Mouse (Mus musculus) heart, embryonic 11.5 days (tissue): ENCODE measurements at regions not wholly inside any gene's neighbourhood (a gene's known extent, or its start where the extent isn't known, plus 50 kb on each side); places are given as distances from the start of the nearest gene placed in this dataset.

Experiments used
- ATAC-seq: fragments of 200-750 bp; cut with Nextera tagmentation; replicated peaks from 2 replicates; pipeline ENCODE4 v1.8.0; 2017; ENCODE audit warnings: moderate library complexity; ENCODE audit not compliant: insufficient number of reproducible peaks, low FRiP score, low TSS enrichment
- H3K27ac ChIP-seq: fragments of 300-500 bp; sonication (generic); 2 replicates; pipeline ENCODE4 v1.5.1; 2014; ENCODE audit warnings: mild to moderate bottlenecking, low read depth, low read length
- H3K27me3 ChIP-seq: fragments of 300-500 bp; sonication (generic); 2 replicates; pipeline ENCODE4 v1.6.1; 2014; ENCODE audit warnings: mild to moderate bottlenecking, low read length, mixed read lengths; ENCODE audit not compliant: control insufficient read depth, insufficient read depth
- H3K36me3 ChIP-seq: fragments of 300-500 bp; sonication (generic); 2 replicates; pipeline ENCODE4 v1.6.1; 2014; ENCODE audit warnings: mild to moderate bottlenecking, low read length, moderate library complexity, mixed read lengths; ENCODE audit not compliant: control insufficient read depth, insufficient read depth
- H3K4me1 ChIP-seq: fragments of 300-500 bp; sonication (generic); 2 replicates; pipeline ENCODE4 v1.6.1; 2014; ENCODE audit warnings: low read length; ENCODE audit not compliant: control insufficient read depth, insufficient read depth
- H3K4me2 ChIP-seq: fragments of 300-500 bp; sonication (generic); 2 replicates; pipeline ENCODE4 v1.6.1; 2014; ENCODE audit warnings: mild to moderate bottlenecking, moderate library complexity
- H3K4me3 ChIP-seq: fragments of 300-500 bp; sonication (generic); 2 replicates; pipeline ENCODE4 v1.5.1; 2014; ENCODE audit warnings: low read depth, low read length
- H3K9ac ChIP-seq: fragments of 300-500 bp; sonication (generic); 2 replicates; pipeline ENCODE4 v1.6.1; 2014; ENCODE audit warnings: mild to moderate bottlenecking, low read depth, low read length, moderate library complexity
- H3K9me3 ChIP-seq: fragments of 300-500 bp; sonication (generic); replicated peaks from 2 replicates; pipeline ENCODE4 v1.6.1; 2016; ENCODE audit warnings: low read length; ENCODE audit not compliant: control insufficient read depth
- WGBS: fragments of 180-500 bp; shearing (Covaris S2); extraction: QIAGEN DNeasy Blood & Tissue Kit; methylation state at CpG from one replicate; pipeline ENCODE4 v1.1.7; 2014; ENCODE audit not compliant: insufficient replicate concordance; 5-methylcytosine and 5-hydroxymethylcytosine counted together

DNA sequence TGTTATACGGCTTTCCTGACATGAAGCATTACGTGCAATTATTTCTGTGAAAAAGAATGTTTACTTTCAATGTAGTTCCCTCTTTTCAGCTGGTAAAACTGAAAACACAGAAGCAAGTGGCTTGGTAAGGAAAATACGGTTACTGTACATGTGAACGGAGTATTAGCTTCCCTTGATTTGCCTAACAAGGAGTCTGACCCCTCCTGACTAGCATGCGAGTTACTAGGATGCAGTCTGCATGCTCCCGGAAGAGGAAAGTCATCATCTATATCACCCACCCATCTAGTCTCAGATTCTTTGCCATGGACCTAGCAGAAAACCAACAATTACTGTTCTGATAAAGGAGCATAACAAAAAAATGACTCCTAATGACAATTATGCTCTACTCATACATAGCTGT lies 611.5 kb downstream of the Slc22a22 start:
- Histone ChIP-seq H3K4me2 (no peak overlapping the region), H3K9me3 (no peaks in the 10 kb centered on the region), H3K36me3 (no peaks in the 10 kb centered on the region), H3K4me3 (no peak overlapping the region), H3K9ac (no peak overlapping the region), H3K4me1 (no peaks in the 10 kb centered on the region; the same call in 1 of the 2 replicates), H3K27ac (no peak overlapping the region), H3K27me3 (no peaks in the 10 kb centered on the region)
- ATAC-seq = no peak
- 76% methylated on average over 6 of the region's 6 CpGs for WGBS

DNA sequence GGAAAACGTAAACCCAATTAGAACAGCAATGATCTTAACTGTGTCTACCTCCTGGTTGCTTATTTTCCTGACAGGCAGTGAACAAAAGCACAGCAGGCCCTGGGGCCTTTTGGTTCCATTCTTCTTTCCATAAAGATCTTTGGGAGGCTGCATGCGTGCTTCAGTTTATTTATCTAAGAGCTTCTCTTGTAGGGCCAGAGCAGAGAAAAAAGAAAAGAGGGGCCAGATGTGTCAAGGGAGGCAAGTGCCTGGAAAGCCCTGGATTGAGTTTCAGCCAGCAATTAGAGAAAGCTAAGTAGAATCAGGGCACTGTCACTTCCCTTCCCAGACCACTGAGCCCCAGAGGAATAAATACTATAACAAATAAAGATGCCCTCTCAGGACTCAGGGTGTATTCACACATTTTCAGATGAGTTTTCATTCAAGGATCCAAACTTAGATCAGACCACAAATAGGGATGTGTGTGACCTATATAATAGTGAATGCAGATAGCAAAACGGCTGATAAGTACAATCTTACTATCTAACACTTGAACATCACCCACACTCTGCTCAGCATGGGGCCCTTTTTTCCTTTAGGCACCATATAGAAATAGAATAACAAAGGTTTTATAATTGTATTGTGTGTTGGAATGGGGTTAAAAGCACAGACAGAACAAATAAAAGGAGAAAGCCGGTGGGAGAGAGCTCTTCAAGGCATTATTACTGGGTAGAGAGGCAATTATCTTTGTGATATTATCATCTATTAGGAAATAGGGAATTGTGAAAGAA lies 612.2 kb downstream of the Slc22a22 start:
- Histone ChIP-seq H3K4me3 (no peak overlapping the region), H3K9me3 (no peaks in the 10 kb centered on the region), H3K27ac (no peak overlapping the region), H3K27me3 (no peaks in the 10 kb centered on the region), H3K4me1 (no peaks in the 10 kb centered on the region; the same call in 1 of the 2 replicates), H3K9ac (no peak overlapping the region), H3K4me2 (no peak overlapping the region), H3K36me3 (no peaks in the 10 kb centered on the region)
- 22% methylated on average over 4 of the region's 4 CpGs for WGBS
- no peak for ATAC-seq

DNA sequence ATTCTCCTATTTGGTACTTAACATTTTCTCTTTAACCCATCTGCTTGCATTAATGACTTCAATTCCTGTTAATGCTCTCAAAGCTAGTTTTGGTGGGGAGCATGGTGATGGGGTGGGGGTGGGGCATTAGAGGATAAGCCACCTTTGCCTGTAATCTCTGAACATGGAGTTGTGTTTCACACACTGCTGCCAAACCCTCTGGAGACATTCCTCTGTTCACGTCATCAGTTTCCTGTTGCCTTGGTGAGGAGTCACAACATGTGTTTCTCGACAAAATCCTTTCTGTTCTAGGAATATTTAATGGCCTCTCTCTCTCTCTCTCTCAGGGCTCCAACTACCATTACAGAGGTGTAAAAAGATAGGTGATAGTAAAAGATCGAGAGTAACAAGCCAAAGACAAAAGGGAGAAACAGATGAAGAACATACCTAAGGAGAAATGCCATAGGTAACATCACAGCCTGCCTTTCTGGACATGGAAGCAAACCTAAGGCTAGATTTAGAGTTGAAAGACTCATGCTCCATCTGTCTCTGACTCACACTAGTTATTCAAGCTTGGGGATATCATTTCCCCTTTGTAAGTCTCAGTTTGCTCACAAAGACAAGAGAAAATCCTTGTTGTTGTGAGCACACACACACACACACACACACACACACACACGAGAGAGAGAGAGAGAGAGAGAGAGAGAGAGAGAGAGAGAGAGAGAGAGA lies 618.6 kb downstream of the Slc22a22 start:
- Histone ChIP-seq H3K36me3 (no peaks in the 10 kb centered on the region), H3K4me1 (peaks cover 4% of the 10 kb centered on the region; the same call in 1 of the 2 replicates), H3K4me3 (no peak overlapping the region), H3K4me2 (no peak overlapping the region), H3K9me3 (no peaks in the 10 kb centered on the region), H3K27me3 (no peaks in the 10 kb centered on the region), H3K27ac (no peak overlapping the region), H3K9ac (no peak overlapping the region)
- no peak for ATAC-seq
- WGBS = 29% methylated on average over 3 of the region's 4 CpGs

DNA sequence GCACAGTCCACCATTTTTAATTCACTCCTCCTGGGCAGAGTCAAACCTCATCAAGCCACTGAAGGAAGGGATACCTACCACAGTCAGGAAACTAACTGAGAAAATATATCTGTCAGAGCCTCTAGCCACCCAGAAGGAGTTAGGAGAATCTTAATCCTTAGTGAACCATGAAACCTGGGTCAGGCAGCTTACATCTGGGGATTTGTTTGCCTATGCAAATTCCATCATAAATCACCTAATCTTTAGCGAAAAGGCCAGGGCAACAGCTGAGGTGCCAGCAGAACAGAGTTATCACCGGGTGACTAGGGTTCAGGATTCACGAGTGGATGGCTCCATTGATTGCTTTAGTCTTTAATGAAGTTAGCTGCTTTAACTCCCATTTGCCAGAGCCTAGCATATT lies 619.3 kb downstream of the Slc22a22 start:
- Histone ChIP-seq H3K9me3 (no peaks in the 10 kb centered on the region), H3K4me1 (peaks cover 4% of the 10 kb centered on the region; the same call in 1 of the 2 replicates), H3K9ac (no peak overlapping the region), H3K36me3 (no peaks in the 10 kb centered on the region), H3K4me2 (no peak overlapping the region), H3K4me3 (no peak overlapping the region), H3K27ac (no peak overlapping the region), H3K27me3 (no peaks in the 10 kb centered on the region)
- ATAC-seq = no peak
- 45% methylated on average over 3 of the region's 3 CpGs for WGBS

DNA sequence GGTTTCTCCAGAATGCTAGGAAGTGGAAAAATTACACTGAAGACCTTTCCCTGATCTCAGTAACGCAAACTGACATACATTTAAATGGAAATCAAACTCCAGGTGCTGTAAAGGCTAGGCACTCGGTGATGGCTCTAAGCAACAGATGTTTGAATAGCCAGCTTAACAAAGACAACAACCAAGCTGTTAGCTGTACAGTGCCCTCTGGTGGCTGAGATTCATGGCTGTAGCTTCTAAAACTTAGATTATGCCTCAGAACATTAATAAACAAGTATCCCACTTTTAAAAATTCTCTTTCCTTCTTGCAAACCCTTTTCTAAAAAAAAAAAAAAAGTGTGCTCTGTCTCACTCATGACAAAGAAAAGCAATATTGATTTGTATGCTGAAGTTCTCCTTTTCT lies 621.4 kb downstream of the Slc22a22 start:
- 17% methylated on average over 2 of the region's 2 CpGs for WGBS
- peaks cover 4% of the 10 kb centered on the region; the same call in 1 of the 2 replicates for H3K4me1 ChIP-seq
- no peak for ATAC-seq

DNA sequence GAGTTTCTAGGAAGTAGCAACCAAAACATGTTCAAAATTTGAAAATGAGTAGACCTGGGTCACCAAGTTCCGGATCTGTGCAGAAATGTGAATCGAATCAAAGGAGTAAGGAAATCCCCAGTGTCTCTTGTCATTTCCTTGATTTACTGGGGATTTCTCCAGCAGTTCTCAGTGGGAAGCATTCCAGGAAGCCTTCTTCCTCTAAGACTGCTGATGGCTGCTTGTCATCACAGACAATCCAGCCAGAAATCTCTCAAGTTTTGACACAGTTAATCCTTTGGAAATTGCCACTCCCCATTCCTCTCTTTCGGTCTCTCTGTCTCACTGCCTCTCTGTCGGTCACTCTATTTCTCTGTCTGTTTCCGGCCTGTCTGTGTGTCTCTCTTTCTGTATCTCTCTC lies 624.3 kb downstream of the Slc22a22 start:
- H3K36me3 ChIP-seq = no peaks in the 10 kb centered on the region
- no peaks in the 10 kb centered on the region for H3K4me1 ChIP-seq
- no peaks in the 10 kb centered on the region for H3K27me3 ChIP-seq
- 64% methylated on average over 5 of the region's 5 CpGs for WGBS
- H3K4me3 ChIP-seq = no peak overlapping the region
- no peak overlapping the region for H3K4me2 ChIP-seq
- H3K9ac ChIP-seq = no peak overlapping the region
- H3K27ac ChIP-seq = no peak overlapping the region
- no peak for ATAC-seq
- H3K9me3 ChIP-seq = no peaks in the 10 kb centered on the region

More for the DNA sequence above, 621.4 kb downstream of the Slc22a22 start:
- Histone ChIP-seq H3K36me3 (no peaks in the 10 kb centered on the region), H3K4me3 (no peak overlapping the region), H3K9me3 (no peaks in the 10 kb centered on the region), H3K4me2 (no peak overlapping the region), H3K9ac (no peak overlapping the region), H3K27me3 (no peaks in the 10 kb centered on the region), H3K27ac (no peak overlapping the region)

DNA sequence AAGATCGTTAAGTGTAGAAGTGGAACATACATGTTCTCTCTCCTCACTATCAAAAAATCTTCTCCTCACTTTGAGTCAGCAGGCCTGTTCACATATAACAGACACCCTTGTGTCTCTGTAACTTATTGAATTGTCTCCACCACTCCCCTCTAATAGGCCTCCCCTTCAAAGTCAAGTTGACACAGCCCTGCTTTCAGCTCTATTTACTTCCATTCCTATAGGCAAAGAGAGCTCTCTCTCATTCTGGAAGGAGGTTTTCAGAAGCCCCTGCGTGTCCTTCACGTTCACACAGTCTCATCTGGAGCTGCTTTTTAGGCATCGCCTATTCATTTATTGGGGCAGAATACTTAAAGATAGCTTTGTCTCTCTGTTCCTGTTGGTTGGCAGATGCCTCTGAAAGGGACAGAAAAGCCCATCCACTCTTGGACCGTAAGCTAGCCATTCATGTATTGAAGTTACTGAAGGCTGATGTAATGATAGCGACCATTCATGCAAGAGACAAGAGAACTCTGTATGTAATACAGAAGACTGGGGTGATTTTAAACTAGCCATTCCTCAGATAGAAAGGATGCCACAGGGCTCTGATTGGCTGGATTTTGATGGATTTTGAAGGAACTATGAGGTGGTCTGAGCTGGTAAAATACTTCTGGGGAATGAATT lies 629.8 kb downstream of the Slc22a22 start:
- 83% methylated on average over 6 of the region's 6 CpGs for WGBS
- H3K9ac ChIP-seq = no peak overlapping the region

DNA sequence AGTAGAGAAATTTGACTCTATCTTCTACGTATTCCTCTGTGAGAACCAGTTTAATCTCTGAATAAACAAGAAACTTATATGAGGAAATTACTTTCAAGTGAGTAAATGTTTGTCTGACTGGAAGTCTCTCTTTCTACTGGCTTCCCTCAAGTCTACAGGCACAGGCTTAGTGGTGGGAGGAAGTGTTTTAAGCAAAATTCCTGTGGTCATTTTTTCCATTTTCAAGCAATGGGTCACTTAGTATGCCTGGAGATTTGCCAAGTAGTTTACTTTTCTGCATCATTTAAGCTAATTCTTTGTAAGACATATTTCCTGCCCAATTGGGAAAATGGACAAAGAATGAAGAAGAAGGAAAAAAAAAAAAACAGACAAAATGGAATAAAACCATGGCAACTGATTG lies 632.9 kb downstream of the Slc22a22 start:
- H3K9me3 ChIP-seq = no peaks in the 10 kb centered on the region
- 56% methylated on average over 1 of the region's 1 CpGs for WGBS
- H3K27ac ChIP-seq = no peak overlapping the region
- H3K4me3 ChIP-seq = no peak overlapping the region
- H3K27me3 ChIP-seq = no peaks in the 10 kb centered on the region
- H3K36me3 ChIP-seq = no peaks in the 10 kb centered on the region
- ATAC-seq = no peak
- no peak overlapping the region for H3K4me2 ChIP-seq
- H3K4me1 ChIP-seq = no peaks in the 10 kb centered on the region
- no peak overlapping the region for H3K9ac ChIP-seq

More for the DNA sequence above, 629.8 kb downstream of the Slc22a22 start:
- no peak for ATAC-seq
- Histone ChIP-seq H3K4me2 (no peak overlapping the region), H3K27ac (no peak overlapping the region), H3K4me3 (no peak overlapping the region), H3K36me3 (no peaks in the 10 kb centered on the region), H3K9me3 (no peaks in the 10 kb centered on the region), H3K27me3 (no peaks in the 10 kb centered on the region), H3K4me1 (no peaks in the 10 kb centered on the region)
